Mouse (Mus musculus): Measurements from ENCODE around the gene Mindy2. TPM values are rescaled to one million over a fixed set of nuclear protein-coding genes. Genes with fewer than 3 reads are reported as not detected.

Mindy2 gene
- total and polyA plus RNA-seq, 2 experiments from 2014 or later, result 20.4 to 35.9 TPM

- no peak for TF ChIP-seq CTCF (IDR thresholded peaks at IDR 0.05; ENCODE audit: low read depth)
- H3K36me3 ChIP-seq (ENCODE audit: insufficient read depth, low read length), result no peaks in the 10 kb centered on the region
- H3K9ac ChIP-seq (replicated peaks; ENCODE audit: low read length), result peak overlapping the region; percentile 94
- DNase-seq (ENCODE audit: low spot score) (no peak), ATAC-seq (no peak)
- H3K27ac ChIP-seq, result no peak overlapping the region
- H3K4me2 ChIP-seq (ENCODE audit: low read depth, low read length), result peak overlapping the region; percentile 62
- H3K4me1 ChIP-seq (ENCODE audit: insufficient read depth, low read length), result peaks cover 10% of the 10 kb centered on the region
- H3K27me3 ChIP-seq (ENCODE audit: insufficient read depth, low read length), result no peaks in the 10 kb centered on the region
- peak overlapping the region; percentile 99 for H3K4me3 ChIP-seq (ENCODE audit: low read length)
- H3K9me3 ChIP-seq (ENCODE audit: low read length), result no peaks in the 10 kb centered on the region
- 32% methylated on average over 2 of the region's 2 CpGs for WGBS
These were observed 1.2 kb downstream of the Mindy2 start for GRCm38 (mm10) chr9:70655764-70656129.

GRCm38 (mm10) chr9:70654496-70654895 lies 2.5 kb downstream of the Mindy2 start:
- H3K4me3 ChIP-seq (ENCODE audit: low read length), result peak overlapping the region; percentile 99
- DNase-seq (ENCODE audit: low spot score) (no peak), ATAC-seq (no peak)
- peak overlapping the region; percentile 62 for H3K4me2 ChIP-seq (ENCODE audit: low read depth, low read length)
- peaks cover 10% of the 10 kb centered on the region for H3K4me1 ChIP-seq (ENCODE audit: insufficient read depth, low read length)
- H3K27ac ChIP-seq, result no peak overlapping the region
- no peaks in the 10 kb centered on the region for H3K27me3 ChIP-seq (ENCODE audit: insufficient read depth, low read length)
- no peak overlapping the region for H3K9ac ChIP-seq (replicated peaks; ENCODE audit: low read length)
- no peaks in the 10 kb centered on the region for H3K36me3 ChIP-seq (ENCODE audit: insufficient read depth, low read length)
- no peak for TF ChIP-seq CTCF (IDR thresholded peaks at IDR 0.05; ENCODE audit: low read depth)
- 62% methylated on average over 4 of the region's 4 CpGs for WGBS
- H3K9me3 ChIP-seq (ENCODE audit: low read length), result no peaks in the 10 kb centered on the region

- Histone ChIP-seq H3K9me3 (ENCODE audit: low read length) (no peaks in the 10 kb centered on the region), H3K36me3 (ENCODE audit: insufficient read depth, low read length) (no peaks in the 10 kb centered on the region), H3K9ac (replicated peaks; ENCODE audit: low read length) (no peak overlapping the region), H3K4me1 (ENCODE audit: insufficient read depth, low read length) (peaks cover 10% of the 10 kb centered on the region), H3K27ac (no peak overlapping the region), H3K27me3 (ENCODE audit: insufficient read depth, low read length) (no peaks in the 10 kb centered on the region), H3K4me3 (ENCODE audit: low read length) (peak overlapping the region; percentile 99), H3K4me2 (ENCODE audit: low read depth, low read length) (peak overlapping the region; percentile 62)
- no peak for DNase-seq (ENCODE audit: low spot score)
- ATAC-seq, result no peak
- WGBS, result 81% methylated on average over 2 of the region's 2 CpGs
- TF ChIP-seq CTCF (IDR thresholded peaks at IDR 0.05; ENCODE audit: low read depth), result no peak
These were observed 3.1 kb downstream of the Mindy2 start for GRCm38 (mm10) chr9:70653875-70654274.

- H3K4me2 ChIP-seq (ENCODE audit: low read depth, low read length), result peak overlapping the region; percentile 62
- TF ChIP-seq CTCF (IDR thresholded peaks at IDR 0.05; ENCODE audit: low read depth), result no peak
- peaks cover 10% of the 10 kb centered on the region for H3K4me1 ChIP-seq (ENCODE audit: insufficient read depth, low read length)
- H3K27ac ChIP-seq, result no peak overlapping the region
- ATAC-seq, result no peak
- no peak for DNase-seq (ENCODE audit: low spot score)
- H3K9me3 ChIP-seq (ENCODE audit: low read length), result no peaks in the 10 kb centered on the region
- H3K36me3 ChIP-seq (ENCODE audit: insufficient read depth, low read length), result no peaks in the 10 kb centered on the region
- no peak overlapping the region for H3K4me3 ChIP-seq (ENCODE audit: low read length)
- no peak overlapping the region for H3K9ac ChIP-seq (replicated peaks; ENCODE audit: low read length)
- H3K27me3 ChIP-seq (ENCODE audit: insufficient read depth, low read length), result no peaks in the 10 kb centered on the region
- 67% methylated on average over 2 of the region's 2 CpGs for WGBS
These were observed 4.8 kb downstream of the Mindy2 start for GRCm38 (mm10) chr9:70652221-70652620.

- Histone ChIP-seq H3K4me3 (ENCODE audit: low read length) (no peak overlapping the region), H3K27me3 (ENCODE audit: insufficient read depth, low read length) (no peaks in the 10 kb centered on the region), H3K4me2 (ENCODE audit: low read depth, low read length) (no peak overlapping the region), H3K9me3 (ENCODE audit: low read length) (no peaks in the 10 kb centered on the region), H3K9ac (replicated peaks; ENCODE audit: low read length) (no peak overlapping the region), H3K27ac (no peak overlapping the region), H3K36me3 (ENCODE audit: insufficient read depth, low read length) (no peaks in the 10 kb centered on the region), H3K4me1 (ENCODE audit: insufficient read depth, low read length) (peaks cover 10% of the 10 kb centered on the region)
- TF ChIP-seq CTCF (IDR thresholded peaks at IDR 0.05; ENCODE audit: low read depth), result no peak
- no peak for ATAC-seq
- DNase-seq (ENCODE audit: low spot score), result no peak
- WGBS, result 95% methylated on average over 1 of the region's 1 CpGs
These were observed 6.0 kb downstream of the Mindy2 start for GRCm38 (mm10) chr9:70650994-70651393.

GRCm38 (mm10) chr9:70650260-70650659 lies 6.7 kb downstream of the Mindy2 start:
- Histone ChIP-seq H3K9me3 (ENCODE audit: low read length) (no peaks in the 10 kb centered on the region), H3K27me3 (ENCODE audit: insufficient read depth, low read length) (no peaks in the 10 kb centered on the region), H3K4me1 (ENCODE audit: insufficient read depth, low read length) (peaks cover 10% of the 10 kb centered on the region), H3K36me3 (ENCODE audit: insufficient read depth, low read length) (no peaks in the 10 kb centered on the region), H3K4me3 (ENCODE audit: low read length) (no peak overlapping the region), H3K4me2 (ENCODE audit: low read depth, low read length) (no peak overlapping the region), H3K9ac (replicated peaks; ENCODE audit: low read length) (no peak overlapping the region), H3K27ac (no peak overlapping the region)
- TF ChIP-seq CTCF (IDR thresholded peaks at IDR 0.05; ENCODE audit: low read depth), result no peak
- DNase-seq (ENCODE audit: low spot score) (no peak), ATAC-seq (no peak)
- 83% methylated on average over 2 of the region's 2 CpGs for WGBS

- Histone ChIP-seq H3K4me2 (ENCODE audit: low read depth, low read length) (no peak overlapping the region), H3K9me3 (ENCODE audit: low read length) (no peaks in the 10 kb centered on the region), H3K27ac (no peak overlapping the region), H3K9ac (replicated peaks; ENCODE audit: low read length) (no peak overlapping the region), H3K27me3 (ENCODE audit: insufficient read depth, low read length) (no peaks in the 10 kb centered on the region), H3K4me1 (ENCODE audit: insufficient read depth, low read length) (no peaks in the 10 kb centered on the region), H3K4me3 (ENCODE audit: low read length) (no peak overlapping the region), H3K36me3 (ENCODE audit: insufficient read depth, low read length) (0 out of 2 replicates have a peak, but pooled peaks cover 4% of the 10 kb centered on the region)
- DNase-seq (ENCODE audit: low spot score), result no peak
- no peak for TF ChIP-seq CTCF (IDR thresholded peaks at IDR 0.05; ENCODE audit: low read depth)
- WGBS, result 86% methylated on average over 2 of the region's 2 CpGs
- ATAC-seq, result no peak
These were observed 20.2 kb downstream of the Mindy2 start for GRCm38 (mm10) chr9:70636748-70637147.
